Mouse (Mus musculus) liver, embryonic 14.5 days (tissue): ENCODE measurements around the gene Kmt5a. TPM values are rescaled to one million over a fixed set of nuclear protein-coding genes. Genes with fewer than 3 reads are reported as not detected.

Experiments
- ATAC-seq: fragments of 200-750 bp; cut with Nextera tagmentation; 2 replicates; pipeline ENCODE4 v1.8.0; 2017; ENCODE audit warnings: moderate number of reproducible peaks, mild to moderate bottlenecking, moderate library complexity; ENCODE audit not compliant: insufficient read depth
- DNase-seq, 3 experiments: peaks; one replicate each; pipeline ENCODE4 v3.0.0-alpha.2; 2012 to 2013; ENCODE audit warnings: low read depth in 3 of 3, low spot score in 3 of 3
- H3K27ac ChIP-seq: fragments of 300-500 bp; sonication (generic); 2 replicates; pipeline ENCODE4 v1.5.1; 2014; ENCODE audit warnings: moderate library complexity, mild to moderate bottlenecking, control low read depth, inconsistent platforms
- H3K27me3 ChIP-seq: fragments of 300-500 bp; sonication (generic); 2 replicates; pipeline ENCODE4 v1.6.1; 2014; ENCODE audit warnings: mild to moderate bottlenecking, low read length, moderate library complexity; ENCODE audit not compliant: control insufficient read depth, insufficient read depth
- H3K36me3 ChIP-seq: fragments of 300-500 bp; sonication (generic); replicated peaks from 2 replicates; pipeline ENCODE4 v1.6.1; 2014; ENCODE audit warnings: low read depth; ENCODE audit not compliant: control insufficient read depth, insufficient read depth
- H3K4me1 ChIP-seq, 2 experiments: fragments of 200-500 bp in 1 of 2; fragments of 300-500 bp in 1 of 2; sonication (generic) in 1 of 2; replicated peaks; 2 replicates each; pipeline ENCODE4 v1.6.1; 2012 to 2014; ENCODE audit warnings: antibody characterized with exemption in 1 of 2, inconsistent platforms in 1 of 2, low read length in 1 of 2; ENCODE audit not compliant: control insufficient read depth in 2 of 2, insufficient read depth in 2 of 2
- H3K4me2 ChIP-seq: fragments of 300-500 bp; sonication (generic); 2 replicates; pipeline ENCODE4 v1.6.1; 2014; ENCODE audit warnings: low read depth, mild to moderate bottlenecking, control low read depth, moderate library complexity
- H3K4me3 ChIP-seq, 2 experiments: fragments of 200-500 bp in 1 of 2; fragments of 300-500 bp in 1 of 2; sonication (generic) in 1 of 2; 2 replicates each; pipeline ENCODE4 v1.5.1; 2012 to 2014; ENCODE audit warnings: low read depth in 2 of 2, low read length in 2 of 2, mild to moderate bottlenecking in 2 of 2, control low read depth in 1 of 2, inconsistent platforms in 1 of 2, moderate library complexity in 1 of 2; ENCODE audit not compliant: insufficient read depth in 1 of 2
- H3K9ac ChIP-seq: fragments of 300-500 bp; sonication (generic); replicated peaks from 2 replicates; pipeline ENCODE4 v1.6.1; 2014; ENCODE audit warnings: mild to moderate bottlenecking, control low read depth, moderate library complexity
- H3K9me3 ChIP-seq: fragments of 300-500 bp; sonication (generic); 2 replicates; pipeline ENCODE4 v1.6.1; 2016; ENCODE audit warnings: low read length, mixed read lengths; ENCODE audit not compliant: control insufficient read depth
- CTCF ChIP-seq: IDR thresholded peaks from 2 replicates; pipeline ENCODE4 v1.5.1; 2016; ENCODE audit warnings: antibody characterized with exemption, low read depth, control low read depth
- EP300 ChIP-seq: IDR thresholded peaks from 2 replicates; pipeline ENCODE4 v1.6.1; 2016; ENCODE audit warnings: antibody characterized with exemption, low read depth
- WGBS: fragments of 180-500 bp; shearing (Covaris S2); extraction: QIAGEN DNeasy Blood & Tissue Kit; methylation state at CpG from one replicate; pipeline ENCODE4 v1.1.7; 2014; ENCODE audit not compliant: insufficient replicate concordance; 5-methylcytosine and 5-hydroxymethylcytosine counted together
- polyA plus RNA-seq, 2 experiments: library from polyadenylated mRNA; depleted of rRNA in 1 of 2; stranded (reverse) in 1 of 2; unstranded in 1 of 2; fragments of >200 nt; fragmentation: Nextera tagmentation in 1 of 2; extraction: Ambion mirVana in 1 of 2; gene quantifications; 2 replicates each; pipeline versions ENCODE4 v1.2.1 to v1.2.3; 2012 to 2014

Kmt5a gene
- polyA plus RNA-seq, 2 experiments, result 51.8 to 58.6 TPM

DNA sequence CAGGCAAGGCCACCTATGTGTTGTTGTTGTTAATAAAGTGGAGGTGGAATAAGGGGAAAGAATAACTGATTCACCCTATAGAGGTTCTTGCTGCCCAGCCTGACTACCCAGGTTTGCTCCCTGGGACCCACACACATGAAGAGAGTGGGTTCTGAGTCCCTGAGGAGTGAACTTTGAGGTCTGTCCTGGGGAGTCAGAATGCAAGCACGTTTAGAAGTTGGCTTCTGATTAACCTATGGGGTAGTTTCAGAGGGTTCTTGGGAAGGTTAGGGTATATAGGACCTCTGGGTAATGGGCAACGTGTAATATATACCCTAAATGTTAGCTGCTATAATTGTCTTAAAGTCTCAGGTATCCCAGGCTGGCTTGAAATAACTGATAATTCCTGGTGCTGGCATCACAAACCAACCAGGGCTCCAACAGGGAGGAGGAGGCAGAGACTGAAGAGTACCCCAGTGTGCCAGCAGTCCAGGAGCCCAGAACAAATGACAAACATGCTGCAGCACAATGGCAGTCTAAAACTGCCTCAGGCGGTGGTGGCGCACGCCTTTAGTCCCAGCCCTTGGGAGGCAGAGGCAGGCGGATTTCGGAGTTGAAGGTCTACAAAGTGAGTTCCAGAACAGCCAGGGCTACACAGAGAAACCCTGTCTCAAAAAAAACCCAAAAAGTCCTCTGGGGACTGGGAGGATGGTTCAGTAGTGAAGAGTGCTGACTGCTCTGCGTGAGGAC, 22.7 kb downstream of the Kmt5a start:
- ATAC-seq (no peak), DNase-seq (no peak)
- Histone ChIP-seq H3K9me3 (no peaks in the 10 kb centered on the region), H3K4me1 (no peaks in the 10 kb centered on the region), H3K9ac (no peak overlapping the region), H3K27ac (no peak overlapping the region), H3K27me3 (no peaks in the 10 kb centered on the region), H3K4me3 (no peak overlapping the region), H3K36me3 (peaks cover 44% of the 10 kb centered on the region), H3K4me2 (no peak overlapping the region)
- TF ChIP-seq EP300, result no peak
- no peak for TF ChIP-seq CTCF
- WGBS, result 82% methylated on average over 8 of the region's 8 CpGs

DNA sequence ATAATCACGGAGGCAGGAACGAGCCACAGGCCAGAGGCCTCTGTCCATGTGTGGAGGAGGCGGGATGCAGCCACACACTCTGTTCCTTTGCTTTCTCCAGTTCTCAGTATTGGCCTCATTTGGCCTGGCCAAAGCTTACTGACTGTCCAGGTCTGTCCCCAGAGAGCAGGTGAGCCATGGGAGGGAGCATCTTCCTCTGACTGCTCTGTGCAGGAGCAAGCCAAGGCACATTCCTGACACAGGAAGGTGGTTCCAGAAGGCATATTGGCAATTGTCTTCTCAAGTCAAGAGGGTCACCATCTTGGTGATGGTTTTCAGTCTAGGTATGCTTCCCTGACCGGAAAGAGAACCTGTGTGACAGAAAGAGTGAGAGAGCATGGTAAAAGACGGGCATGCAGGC, 23.7 kb downstream of the Kmt5a start:
- 77% methylated on average over 5 of the region's 5 CpGs for WGBS
- H3K36me3 ChIP-seq, result peaks cover 35% of the 10 kb centered on the region
- no peak for TF ChIP-seq EP300
- no peak for TF ChIP-seq CTCF

DNA sequence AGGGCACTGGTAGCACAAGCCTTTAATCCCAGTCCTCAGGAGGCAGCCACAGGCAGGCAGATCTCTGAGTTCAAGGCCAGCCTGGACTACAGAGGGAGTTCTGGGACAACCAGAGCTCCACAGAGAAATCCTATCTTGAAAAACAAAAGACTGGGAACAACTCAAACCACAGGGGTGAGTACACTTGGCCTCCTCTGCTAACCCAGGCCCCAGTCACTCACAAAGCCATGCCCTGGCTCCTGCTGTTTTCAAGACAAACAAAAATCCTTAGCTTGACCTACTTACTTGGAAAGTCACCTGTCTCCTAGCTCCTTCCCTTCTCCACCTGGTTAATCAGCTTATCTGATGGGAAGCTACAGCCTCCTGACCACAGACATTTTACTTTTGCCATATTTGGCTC, 25.2 kb downstream of the Kmt5a start:
- TF ChIP-seq EP300 (no peak), CTCF (no peak)
- no peak overlapping the region for H3K27ac ChIP-seq
- ATAC-seq, result no peak

More for the DNA sequence above, 23.7 kb downstream of the Kmt5a start:
- H3K4me3 ChIP-seq, result no peak overlapping the region
- no peaks in the 10 kb centered on the region for H3K4me1 ChIP-seq
- no peak overlapping the region for H3K4me2 ChIP-seq
- ATAC-seq (no peak), DNase-seq (no peak)
- no peak overlapping the region for H3K9ac ChIP-seq
- H3K9me3 ChIP-seq, result no peaks in the 10 kb centered on the region
- H3K27me3 ChIP-seq, result no peaks in the 10 kb centered on the region
- H3K27ac ChIP-seq, result no peak overlapping the region

DNA sequence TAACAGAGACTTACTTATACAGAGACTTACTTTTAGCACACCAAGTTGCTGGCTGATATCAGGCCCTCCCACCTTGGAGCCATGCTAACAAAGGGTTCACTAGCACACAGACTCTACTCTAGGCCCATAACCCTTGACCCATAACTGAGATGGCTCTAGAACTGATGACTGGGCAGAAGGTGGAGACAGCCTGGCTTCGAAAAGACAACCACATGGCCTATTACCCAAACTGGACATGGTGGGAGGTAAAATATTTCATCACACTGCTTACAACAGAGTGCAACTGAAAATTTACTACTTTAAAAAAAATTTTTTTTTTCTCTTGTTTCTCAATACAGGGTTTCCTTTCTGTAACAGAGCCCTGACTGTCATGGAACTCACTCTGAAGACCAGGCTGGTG, 28.0 kb downstream of the Kmt5a start:
- Histone ChIP-seq H3K36me3 (peaks cover 5% of the 10 kb centered on the region), H3K4me3 (no peak overlapping the region), H3K4me2 (no peak overlapping the region), H3K9me3 (no peaks in the 10 kb centered on the region), H3K9ac (no peak overlapping the region), H3K4me1 (no peaks in the 10 kb centered on the region), H3K27ac (no peak overlapping the region), H3K27me3 (no peaks in the 10 kb centered on the region)
- no peak for ATAC-seq
- DNase-seq, result no peak
- no peak for TF ChIP-seq CTCF
- WGBS, result 67% methylated on average over 1 of the region's 1 CpGs

More for the DNA sequence above, 25.2 kb downstream of the Kmt5a start:
- no peaks in the 10 kb centered on the region for H3K4me1 ChIP-seq
- no peak overlapping the region for H3K4me2 ChIP-seq
- H3K27me3 ChIP-seq, result no peaks in the 10 kb centered on the region
- H3K9me3 ChIP-seq, result no peaks in the 10 kb centered on the region
- no peak for DNase-seq
- peaks cover 21% of the 10 kb centered on the region for H3K36me3 ChIP-seq
- H3K4me3 ChIP-seq, result no peak overlapping the region
- H3K9ac ChIP-seq, result no peak overlapping the region

DNA sequence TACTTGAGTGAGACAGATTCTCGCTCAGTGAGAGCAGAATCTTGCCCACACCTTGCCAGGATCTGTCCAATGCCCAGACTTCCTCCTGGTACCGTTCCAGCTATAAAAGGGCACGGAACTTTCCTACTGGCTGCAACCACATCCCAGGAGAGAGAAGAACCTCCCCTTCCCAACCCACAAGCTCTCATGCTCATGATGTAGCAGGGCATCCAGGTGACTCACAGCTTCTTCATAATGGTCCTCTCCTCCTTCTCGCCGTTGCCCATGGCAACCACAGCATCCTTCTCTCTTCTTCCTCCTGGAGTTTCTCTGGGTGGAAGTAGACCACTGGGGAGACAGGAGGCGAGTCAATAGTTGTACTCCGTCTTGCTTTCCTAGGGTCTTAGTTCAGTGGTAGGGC, 28.6 kb downstream of the Kmt5a start:
- Histone ChIP-seq H3K4me1 (no peaks in the 10 kb centered on the region), H3K4me3 (no peak overlapping the region), H3K36me3 (no peaks in the 10 kb centered on the region; the same call in 1 of the 2 replicates), H3K9ac (no peak overlapping the region), H3K27ac (no peak overlapping the region), H3K27me3 (no peaks in the 10 kb centered on the region), H3K4me2 (no peak overlapping the region), H3K9me3 (no peaks in the 10 kb centered on the region)
- DNase-seq (no peak), ATAC-seq (no peak)
- 81% methylated on average over 7 of the region's 7 CpGs for WGBS
- TF ChIP-seq CTCF (no peak), EP300 (no peak)
